Mouse (Mus musculus): Measurements from ENCODE around the gene Galr3.

DNA sequence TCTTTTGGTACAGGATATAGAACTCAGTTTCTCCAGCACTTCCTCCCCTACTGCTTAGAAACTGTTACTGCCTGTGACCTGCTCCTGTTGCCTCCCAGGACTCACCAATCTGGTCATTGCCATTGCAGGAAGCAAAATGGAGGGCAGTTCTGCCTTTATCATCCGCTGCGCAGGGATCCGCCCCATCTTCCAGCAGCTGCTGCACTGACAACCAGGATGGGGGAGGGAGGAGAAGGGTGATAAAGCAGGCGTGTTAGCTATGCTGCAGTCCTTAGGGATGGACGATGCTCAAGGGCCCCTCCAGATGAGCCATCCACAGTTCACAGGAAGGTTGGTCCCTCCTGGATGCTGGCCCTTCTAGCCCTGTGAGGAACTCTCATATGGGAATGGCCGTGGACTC lies 16.2 kb downstream of the Galr3 start:
- TF ChIP-seq CTCF (IDR thresholded peaks at IDR 0.05; ENCODE audit: low read depth) (0 out of 2 replicates have a peak, but pooled peaks have one; percentile 16), EP300 (IDR thresholded peaks at IDR 0.05; ENCODE audit: low read depth) (peak; percentile 53)
